Mouse (Mus musculus) erythroblast, embryonic 14.5 days (primary cell): ENCODE data around the gene Hils1. TPM values are rescaled to one million over a fixed set of nuclear protein-coding genes. Genes with fewer than 3 reads are reported as not detected.

ENCODE experiments used
- H3K27me3 ChIP-seq: 2 replicates; pipeline ENCODE4 v1.6.1; 2012; ENCODE audit warnings: inconsistent platforms; ENCODE audit not compliant: control insufficient read depth
- H3K36me3 ChIP-seq: 2 replicates; pipeline ENCODE4 v1.6.1; 2012; ENCODE audit warnings: mild to moderate bottlenecking, inconsistent platforms; ENCODE audit not compliant: control insufficient read depth
- H3K4me1 ChIP-seq: 2 replicates; pipeline ENCODE4 v1.6.1; 2012; ENCODE audit warnings: inconsistent platforms; ENCODE audit not compliant: control insufficient read depth
- H3K4me3 ChIP-seq: replicated peaks from 2 replicates; pipeline ENCODE3; 2012; ENCODE audit warnings: moderate library complexity, mild to moderate bottlenecking, inconsistent platforms
- H3K9me3 ChIP-seq: 2 replicates; pipeline ENCODE4 v1.6.1; 2012; ENCODE audit warnings: low read length, inconsistent platforms, mixed read lengths; ENCODE audit not compliant: control insufficient read depth
- GATA1 ChIP-seq: IDR thresholded peaks from 2 replicates; pipeline ENCODE4 v1.6.1; 2012; ENCODE audit warnings: low read length, inconsistent platforms, mixed read lengths
- TAL1 ChIP-seq: IDR thresholded peaks from 3 replicates; pipeline ENCODE4 v1.6.1; 2012; ENCODE audit warnings: low read length, inconsistent platforms, mixed read lengths
- polyA plus RNA-seq: library from polyadenylated mRNA; stranded (reverse); fragments of >175 nt; gene quantifications from 2 replicates; pipeline ENCODE4 v1.2.3, GENCODE M21; 2012

Gene Hils1
- polyA plus RNA-seq, 1 experiment: not detected

DNA sequence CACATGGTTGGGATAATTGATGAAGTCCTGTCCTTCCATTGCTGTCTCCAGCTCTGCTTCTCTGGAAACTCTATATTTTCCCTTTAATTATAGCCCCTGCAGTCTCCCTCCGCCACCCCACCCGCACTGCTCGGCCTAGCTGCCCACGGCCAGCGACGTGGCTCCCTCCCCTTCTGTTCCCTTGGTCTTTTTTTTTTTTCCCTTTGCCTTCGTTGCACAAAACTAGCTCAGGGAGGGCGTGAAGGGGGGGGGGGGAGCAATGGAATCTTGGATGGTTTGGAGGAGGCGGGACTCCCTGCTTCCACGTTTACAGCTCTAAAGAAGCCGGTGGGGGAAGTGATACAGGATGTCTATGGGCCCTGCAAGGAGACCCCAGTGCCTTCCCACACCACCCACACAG, 32.9 kb upstream of the Hils1 start:
- no peaks in the 10 kb centered on the region for H3K9me3 ChIP-seq
- H3K4me1 ChIP-seq: peaks cover 15% of the 10 kb centered on the region
- no peak for TF ChIP-seq TAL1
- TF ChIP-seq GATA1: no peak
- H3K27me3 ChIP-seq: peaks cover 77% of the 10 kb centered on the region
- H3K36me3 ChIP-seq: no peaks in the 10 kb centered on the region
- no peak overlapping the region for H3K4me3 ChIP-seq

DNA sequence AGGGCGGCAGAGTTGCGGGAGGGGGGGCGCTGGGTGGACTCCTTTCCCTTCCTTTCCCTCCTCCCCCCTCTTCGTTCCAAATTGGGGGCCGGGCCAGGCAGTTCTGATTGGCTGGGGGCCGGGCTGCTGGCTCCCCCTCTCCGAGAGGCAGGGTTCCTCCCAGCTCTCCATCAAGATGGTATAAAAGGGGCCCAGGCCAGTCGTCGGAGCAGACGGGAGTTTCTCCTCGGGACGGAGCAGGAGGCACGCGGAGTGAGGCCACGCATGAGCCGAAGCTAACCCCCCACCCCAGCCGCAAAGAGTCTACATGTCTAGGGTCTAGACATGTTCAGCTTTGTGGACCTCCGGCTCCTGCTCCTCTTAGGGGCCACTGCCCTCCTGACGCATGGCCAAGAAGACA, 31.3 kb upstream of the Hils1 start, which contains the start of gene Col1a1:
Gene Col1a1 (plus strand): TSS at position 180 of the 400 bp plus-strand sequence.
- no peak for TF ChIP-seq TAL1
- no peak for TF ChIP-seq GATA1
- H3K4me3 ChIP-seq: no peak within 1 kb of the TSS
- H3K27me3 ChIP-seq: peaks cover 88% of the 10 kb centered on the region

DNA sequence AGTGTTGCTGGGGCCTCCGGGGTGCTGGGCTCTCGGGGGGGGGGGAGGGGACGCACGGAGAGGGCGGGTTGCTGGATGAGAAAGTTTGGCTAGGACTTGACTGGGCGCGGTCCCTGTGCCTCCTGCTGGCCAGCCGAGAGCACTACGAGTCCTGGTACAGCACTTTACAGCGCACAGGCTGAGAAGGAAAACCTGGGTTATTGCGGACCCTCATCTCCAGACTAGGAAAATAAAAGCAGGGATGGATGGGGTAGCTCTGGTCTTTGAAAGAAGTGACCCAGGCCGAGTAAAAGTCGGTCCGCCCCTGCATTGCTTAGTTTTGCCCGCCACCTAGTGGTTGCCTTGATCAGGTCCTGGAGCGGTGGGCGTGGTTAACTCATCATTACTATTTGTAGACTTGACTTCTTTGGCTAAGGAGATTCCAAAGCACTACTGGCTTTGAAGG, 30.5 kb upstream of the Hils1 start:
- Histone ChIP-seq H3K9me3 (no peaks in the 10 kb centered on the region), H3K36me3 (no peaks in the 10 kb centered on the region), H3K4me3 (no peak overlapping the region), H3K27me3 (peaks cover 95% of the 10 kb centered on the region), H3K4me1 (peaks cover 15% of the 10 kb centered on the region)
- no peak for TF ChIP-seq TAL1
- TF ChIP-seq GATA1: no peak

More for the DNA sequence above, 31.3 kb upstream of the Hils1 start, which contains the start of gene Col1a1:
- Histone ChIP-seq H3K4me1 (peaks cover 15% of the 10 kb centered on the region), H3K36me3 (no peaks in the 10 kb centered on the region), H3K9me3 (no peaks in the 10 kb centered on the region)

DNA sequence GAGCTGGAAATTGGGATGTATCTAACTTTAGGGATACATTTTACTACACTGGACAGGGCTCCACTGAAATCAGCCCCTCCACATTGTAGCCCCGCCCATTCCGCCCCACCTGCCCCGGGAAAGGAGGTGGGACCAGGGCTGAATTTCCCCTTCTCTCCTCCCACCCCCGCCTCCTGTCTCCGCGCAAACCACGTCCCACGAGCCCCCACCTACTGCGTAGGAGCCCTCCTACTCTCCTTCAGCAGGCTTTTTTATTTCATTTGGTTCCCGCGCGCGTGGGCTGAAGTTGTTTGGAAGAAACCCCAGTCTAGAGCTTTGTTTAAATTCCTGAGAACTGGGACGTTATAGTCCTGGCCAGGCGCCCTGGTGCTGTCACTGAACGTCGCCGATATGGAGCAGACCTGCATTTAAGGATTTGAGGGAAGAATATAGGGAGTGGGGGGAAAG, 30.0 kb upstream of the Hils1 start:
- H3K36me3 ChIP-seq: no peaks in the 10 kb centered on the region
- H3K9me3 ChIP-seq: no peaks in the 10 kb centered on the region
- no peak overlapping the region for H3K4me3 ChIP-seq
- H3K27me3 ChIP-seq: peaks cover 94% of the 10 kb centered on the region
- peaks cover 15% of the 10 kb centered on the region for H3K4me1 ChIP-seq
- TF ChIP-seq GATA1 (no peak), TAL1 (no peak)

DNA sequence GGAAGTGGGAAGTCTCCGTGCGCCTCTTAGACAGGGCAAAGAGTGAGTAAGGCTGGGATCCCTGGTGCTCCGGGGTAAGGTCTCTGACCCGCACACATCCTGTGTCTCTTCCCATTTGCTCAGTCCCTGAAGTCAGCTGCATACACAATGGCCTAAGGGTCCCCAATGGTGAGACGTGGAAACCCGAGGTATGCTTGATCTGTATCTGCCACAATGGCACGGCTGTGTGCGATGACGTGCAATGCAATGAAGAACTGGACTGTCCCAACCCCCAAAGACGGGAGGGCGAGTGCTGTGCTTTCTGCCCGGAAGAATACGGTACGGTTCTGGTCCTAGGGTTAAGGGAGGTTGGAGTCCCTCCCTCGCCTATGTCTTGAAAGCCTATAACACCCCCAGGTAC, 29.6 kb upstream of the Hils1 start:
- peaks cover 15% of the 10 kb centered on the region for H3K4me1 ChIP-seq
- H3K9me3 ChIP-seq: no peaks in the 10 kb centered on the region
- TF ChIP-seq GATA1 (no peak), TAL1 (no peak)
- H3K36me3 ChIP-seq: no peaks in the 10 kb centered on the region
- peaks cover 94% of the 10 kb centered on the region for H3K27me3 ChIP-seq
- no peak overlapping the region for H3K4me3 ChIP-seq

DNA sequence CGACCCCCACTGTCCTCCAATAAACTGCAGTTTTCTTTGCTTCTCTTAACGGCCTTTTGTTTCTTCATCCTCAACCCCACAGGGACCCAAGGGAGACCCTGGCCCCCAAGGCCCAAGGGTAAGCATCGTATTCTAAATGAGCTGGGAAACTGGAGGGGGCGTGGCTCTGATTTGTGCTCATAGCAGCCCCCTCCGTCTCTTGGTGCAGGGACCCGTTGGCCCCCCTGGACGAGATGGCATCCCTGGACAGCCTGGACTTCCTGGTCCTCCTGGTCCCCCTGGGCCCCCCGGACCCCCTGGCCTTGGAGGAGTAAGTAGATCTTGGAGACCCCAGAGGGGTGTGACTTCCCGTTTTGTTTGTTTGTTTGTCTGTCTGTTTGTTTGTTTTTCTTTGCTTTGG, 29.1 kb upstream of the Hils1 start:
- TF ChIP-seq TAL1: no peak
- TF ChIP-seq GATA1: no peak
- Histone ChIP-seq H3K36me3 (no peaks in the 10 kb centered on the region), H3K27me3 (peaks cover 93% of the 10 kb centered on the region), H3K4me1 (peaks cover 15% of the 10 kb centered on the region), H3K4me3 (no peak overlapping the region), H3K9me3 (no peaks in the 10 kb centered on the region)

DNA sequence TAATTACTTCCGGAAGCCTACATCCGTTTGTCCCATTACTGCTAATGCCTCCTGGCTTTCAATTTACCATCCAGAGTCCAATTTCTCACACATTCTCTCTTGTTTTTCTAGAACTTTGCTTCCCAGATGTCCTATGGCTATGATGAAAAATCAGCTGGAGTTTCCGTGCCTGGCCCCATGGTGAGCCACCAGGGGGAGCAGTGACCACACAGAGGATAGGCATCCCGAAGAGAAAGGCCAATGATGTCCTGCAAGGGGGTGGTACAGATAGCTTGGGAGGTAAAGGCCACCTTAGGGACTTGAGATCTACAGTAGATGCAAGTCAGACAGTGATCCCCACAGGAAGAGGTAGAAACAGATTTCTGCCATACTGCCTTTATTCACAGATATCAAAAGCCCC, 28.1 kb upstream of the Hils1 start:
- H3K36me3 ChIP-seq: no peaks in the 10 kb centered on the region
- TF ChIP-seq GATA1 (no peak), TAL1 (no peak)
- H3K4me1 ChIP-seq: peaks cover 15% of the 10 kb centered on the region
- H3K9me3 ChIP-seq: no peaks in the 10 kb centered on the region
- H3K27me3 ChIP-seq: peaks cover 90% of the 10 kb centered on the region
- H3K4me3 ChIP-seq: no peak overlapping the region

DNA sequence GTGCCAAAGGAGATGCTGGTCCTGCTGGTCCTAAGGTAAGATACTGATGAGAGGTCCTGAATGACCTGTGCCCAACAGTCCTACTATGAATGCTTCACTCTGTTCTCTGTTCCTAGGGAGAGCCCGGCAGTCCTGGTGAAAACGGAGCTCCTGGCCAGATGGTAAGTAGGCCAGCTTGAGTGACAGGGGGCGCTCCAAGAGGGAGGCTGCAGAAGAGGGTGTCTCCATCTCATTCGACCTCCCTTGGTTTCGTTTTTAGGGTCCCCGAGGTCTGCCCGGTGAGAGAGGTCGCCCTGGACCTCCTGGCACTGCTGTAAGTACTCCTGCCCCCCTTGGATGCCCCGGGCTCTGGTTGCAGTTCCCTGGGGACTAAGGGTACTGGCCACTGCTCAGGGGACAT, 26.3 kb upstream of the Hils1 start:
- Histone ChIP-seq H3K36me3 (no peaks in the 10 kb centered on the region), H3K4me1 (peaks cover 15% of the 10 kb centered on the region), H3K4me3 (no peak overlapping the region), H3K9me3 (no peaks in the 10 kb centered on the region), H3K27me3 (peaks cover 76% of the 10 kb centered on the region)
- TF ChIP-seq TAL1 (no peak), GATA1 (no peak)

DNA sequence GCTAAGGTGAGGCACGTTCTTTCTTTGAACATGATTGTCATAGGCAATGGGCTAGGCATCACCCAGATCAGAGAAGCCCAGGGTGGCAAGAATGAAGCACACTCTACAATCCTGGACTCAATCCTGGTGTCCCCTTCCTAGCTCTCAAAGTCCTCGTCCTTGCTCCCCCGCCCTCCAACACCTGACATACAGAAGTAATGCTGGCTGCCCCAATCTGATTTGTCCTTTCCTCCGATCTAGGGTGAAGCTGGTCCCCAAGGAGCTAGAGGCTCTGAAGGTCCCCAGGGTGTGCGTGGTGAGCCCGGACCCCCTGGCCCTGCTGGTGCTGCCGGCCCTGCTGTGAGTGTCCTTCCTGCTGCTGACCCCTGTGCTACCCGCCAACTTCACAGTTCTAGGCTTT, 25.6 kb upstream of the Hils1 start:
- TF ChIP-seq TAL1 (no peak), GATA1 (no peak)
- Histone ChIP-seq H3K4me3 (no peak overlapping the region), H3K36me3 (no peaks in the 10 kb centered on the region), H3K9me3 (no peaks in the 10 kb centered on the region), H3K27me3 (peaks cover 70% of the 10 kb centered on the region), H3K4me1 (peaks cover 12% of the 10 kb centered on the region)
